Mouse (Mus musculus) liver, embryonic 14.5 days (tissue): ENCODE data around the gene Opcml. TPM values are rescaled to one million over a fixed set of nuclear protein-coding genes. Genes with fewer than 3 reads are reported as not detected.

Source experiments
- ATAC-seq: fragments of 200-750 bp; cut with Nextera tagmentation; 2 replicates; pipeline ENCODE4 v1.8.0; 2017; ENCODE audit warnings: moderate number of reproducible peaks, mild to moderate bottlenecking, moderate library complexity; ENCODE audit not compliant: insufficient read depth
- DNase-seq, 3 experiments: peaks; one replicate each; pipeline ENCODE4 v3.0.0-alpha.2; 2012 to 2013; ENCODE audit warnings: low read depth in 3 of 3, low spot score in 3 of 3
- H3K27ac ChIP-seq: fragments of 300-500 bp; sonication (generic); 2 replicates; pipeline ENCODE4 v1.5.1; 2014; ENCODE audit warnings: moderate library complexity, mild to moderate bottlenecking, control low read depth, inconsistent platforms
- H3K27me3 ChIP-seq: fragments of 300-500 bp; sonication (generic); 2 replicates; pipeline ENCODE4 v1.6.1; 2014; ENCODE audit warnings: mild to moderate bottlenecking, low read length, moderate library complexity; ENCODE audit not compliant: control insufficient read depth, insufficient read depth
- H3K36me3 ChIP-seq: fragments of 300-500 bp; sonication (generic); replicated peaks from 2 replicates; pipeline ENCODE4 v1.6.1; 2014; ENCODE audit warnings: low read depth; ENCODE audit not compliant: control insufficient read depth, insufficient read depth
- H3K4me1 ChIP-seq, 2 experiments: fragments of 200-500 bp in 1 of 2; fragments of 300-500 bp in 1 of 2; sonication (generic) in 1 of 2; replicated peaks; 2 replicates each; pipeline ENCODE4 v1.6.1; 2012 to 2014; ENCODE audit warnings: antibody characterized with exemption in 1 of 2, inconsistent platforms in 1 of 2, low read length in 1 of 2; ENCODE audit not compliant: control insufficient read depth in 2 of 2, insufficient read depth in 2 of 2
- H3K4me2 ChIP-seq: fragments of 300-500 bp; sonication (generic); 2 replicates; pipeline ENCODE4 v1.6.1; 2014; ENCODE audit warnings: low read depth, mild to moderate bottlenecking, control low read depth, moderate library complexity
- H3K4me3 ChIP-seq, 2 experiments: fragments of 200-500 bp in 1 of 2; fragments of 300-500 bp in 1 of 2; sonication (generic) in 1 of 2; 2 replicates each; pipeline ENCODE4 v1.5.1; 2012 to 2014; ENCODE audit warnings: low read depth in 2 of 2, low read length in 2 of 2, mild to moderate bottlenecking in 2 of 2, control low read depth in 1 of 2, inconsistent platforms in 1 of 2, moderate library complexity in 1 of 2; ENCODE audit not compliant: insufficient read depth in 1 of 2
- H3K9ac ChIP-seq: fragments of 300-500 bp; sonication (generic); replicated peaks from 2 replicates; pipeline ENCODE4 v1.6.1; 2014; ENCODE audit warnings: mild to moderate bottlenecking, control low read depth, moderate library complexity
- H3K9me3 ChIP-seq: fragments of 300-500 bp; sonication (generic); 2 replicates; pipeline ENCODE4 v1.6.1; 2016; ENCODE audit warnings: low read length, mixed read lengths; ENCODE audit not compliant: control insufficient read depth
- CTCF ChIP-seq: IDR thresholded peaks from 2 replicates; pipeline ENCODE4 v1.5.1; 2016; ENCODE audit warnings: antibody characterized with exemption, low read depth, control low read depth
- EP300 ChIP-seq: IDR thresholded peaks from 2 replicates; pipeline ENCODE4 v1.6.1; 2016; ENCODE audit warnings: antibody characterized with exemption, low read depth
- WGBS: fragments of 180-500 bp; shearing (Covaris S2); extraction: QIAGEN DNeasy Blood & Tissue Kit; methylation state at CpG from one replicate; pipeline ENCODE4 v1.1.7; 2014; ENCODE audit not compliant: insufficient replicate concordance; 5-methylcytosine and 5-hydroxymethylcytosine counted together
- polyA plus RNA-seq, 2 experiments: library from polyadenylated mRNA; depleted of rRNA in 1 of 2; stranded (reverse) in 1 of 2; unstranded in 1 of 2; fragments of >200 nt; fragmentation: Nextera tagmentation in 1 of 2; extraction: Ambion mirVana in 1 of 2; gene quantifications; 2 replicates each; pipeline versions ENCODE4 v1.2.1 to v1.2.3; 2012 to 2014

Gene Opcml
- polyA plus RNA-seq, 2 experiments: 0.03 TPM; not detected in 1

DNA sequence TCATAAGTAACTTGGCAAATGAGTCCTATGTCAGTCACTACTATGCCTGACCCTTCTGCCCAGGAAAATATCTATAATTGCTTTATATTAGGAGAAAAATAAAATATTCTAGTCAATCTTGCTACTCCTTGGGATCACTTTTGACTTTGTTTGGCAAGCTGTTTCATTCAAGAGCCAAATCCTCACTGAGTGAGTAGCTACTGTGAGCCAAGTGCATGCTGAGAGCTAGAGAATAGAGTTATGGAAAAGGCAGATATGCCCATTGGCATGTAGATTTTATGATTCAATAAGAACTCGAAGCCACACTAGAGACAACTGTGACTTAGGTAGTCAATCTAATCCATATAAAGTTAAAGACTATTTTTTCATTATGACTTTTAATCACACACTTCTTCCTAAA is 340.9 kb downstream of the Opcml start:
- H3K4me2 ChIP-seq: no peak overlapping the region
- DNase-seq (no peak), ATAC-seq (no peak)
- no peaks in the 10 kb centered on the region; a peak in 1 of 4 replicates for H3K4me1 ChIP-seq
- no peak overlapping the region for H3K9ac ChIP-seq
- H3K36me3 ChIP-seq: no peaks in the 10 kb centered on the region
- H3K27me3 ChIP-seq: no peaks in the 10 kb centered on the region
- no peak for TF ChIP-seq EP300
- no peak for TF ChIP-seq CTCF
- 43% methylated on average over 1 of the region's 1 CpGs for WGBS
- H3K4me3 ChIP-seq: no peak overlapping the region
- no peak overlapping the region for H3K27ac ChIP-seq
- no peaks in the 10 kb centered on the region for H3K9me3 ChIP-seq

DNA sequence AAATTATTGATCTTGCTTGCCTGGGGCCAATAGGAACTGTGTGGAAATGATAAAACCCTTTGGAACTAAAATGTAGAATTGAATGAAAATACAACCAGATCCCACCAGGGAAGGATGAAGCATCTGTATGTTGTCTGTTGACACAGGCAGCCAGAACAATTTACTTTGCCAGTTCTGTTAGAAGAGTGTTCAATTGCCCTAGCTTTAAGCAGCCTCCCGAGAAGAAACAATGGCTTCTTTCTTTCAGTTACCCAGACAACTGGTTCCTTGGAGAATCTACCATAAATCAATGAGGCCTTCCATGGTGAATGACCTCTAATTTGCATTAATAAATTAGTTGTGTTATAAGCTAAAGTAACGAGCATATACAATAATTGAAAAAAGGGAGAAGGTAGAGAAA is 346.0 kb downstream of the Opcml start:
- Histone ChIP-seq H3K27ac (no peak overlapping the region), H3K36me3 (no peaks in the 10 kb centered on the region), H3K4me1 (no peaks in the 10 kb centered on the region), H3K4me3 (no peak overlapping the region), H3K9ac (no peak overlapping the region), H3K9me3 (no peaks in the 10 kb centered on the region), H3K4me2 (no peak overlapping the region), H3K27me3 (no peaks in the 10 kb centered on the region)
- TF ChIP-seq EP300 (no peak), CTCF (no peak)
- WGBS: 41% methylated on average over 2 of the region's 2 CpGs
- DNase-seq (no peak), ATAC-seq (no peak)

DNA sequence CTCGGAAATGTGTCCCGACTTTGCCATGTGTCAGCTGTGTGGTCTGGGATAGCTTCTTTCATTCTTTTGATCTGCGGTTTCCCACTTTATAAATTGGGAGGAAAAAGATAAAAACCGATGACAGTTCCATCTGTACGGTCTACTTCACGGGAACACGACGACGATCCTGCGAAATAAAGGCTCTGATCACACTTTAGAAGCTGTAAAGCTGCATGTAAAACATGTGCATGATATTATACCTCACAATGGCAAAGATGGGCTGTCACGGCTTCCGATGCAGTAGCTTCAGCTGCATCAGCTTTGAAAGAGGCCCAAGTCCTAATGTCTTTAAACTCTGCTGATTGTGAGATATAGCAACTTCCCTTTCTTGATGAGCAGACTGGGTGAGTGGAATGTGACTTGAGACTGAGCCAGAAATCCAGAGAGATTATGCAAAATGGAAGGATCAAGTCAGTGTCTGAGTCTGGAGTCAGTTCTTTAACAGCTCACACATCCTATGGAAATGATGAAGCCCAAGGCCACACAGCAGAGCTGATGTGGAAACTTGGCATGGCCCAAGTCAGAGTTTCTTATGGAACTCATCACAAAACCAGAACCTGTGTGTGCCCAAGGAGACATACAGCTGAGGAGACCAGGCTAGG is 349.5 kb downstream of the Opcml start:
- ATAC-seq (no peak), DNase-seq (no peak)
- no peaks in the 10 kb centered on the region for H3K27me3 ChIP-seq
- no peak for TF ChIP-seq CTCF
- 63% methylated on average over 12 of the region's 12 CpGs for WGBS
- no peaks in the 10 kb centered on the region for H3K4me1 ChIP-seq
- H3K4me3 ChIP-seq: no peak overlapping the region
- no peak overlapping the region for H3K9ac ChIP-seq
- H3K9me3 ChIP-seq: no peaks in the 10 kb centered on the region
- no peak overlapping the region for H3K27ac ChIP-seq
- no peaks in the 10 kb centered on the region for H3K36me3 ChIP-seq
- H3K4me2 ChIP-seq: no peak overlapping the region

DNA sequence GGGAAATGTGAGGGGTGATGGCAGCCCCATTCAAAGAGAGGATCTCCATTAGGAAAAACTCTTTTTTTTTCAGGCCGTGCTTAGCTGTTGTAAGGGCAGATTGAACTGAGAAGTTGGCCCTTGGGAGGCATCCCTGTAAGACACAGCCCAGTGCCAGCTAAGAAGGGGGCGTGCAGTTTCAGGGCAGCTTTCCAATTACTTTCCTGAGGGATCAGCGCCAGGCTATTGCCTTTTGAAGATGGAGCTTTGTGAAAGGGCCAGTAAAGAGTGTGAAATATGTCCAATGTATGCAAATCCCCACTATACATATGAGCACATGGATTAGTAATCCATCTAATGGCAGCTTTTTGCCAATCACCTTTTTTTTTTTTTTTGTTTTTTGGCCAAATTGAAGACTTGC is 358.9 kb downstream of the Opcml start:
- ATAC-seq (no peak), DNase-seq (no peak)
- Histone ChIP-seq H3K4me2 (no peak overlapping the region), H3K4me1 (no peaks in the 10 kb centered on the region), H3K9ac (no peak overlapping the region), H3K4me3 (no peak overlapping the region), H3K9me3 (no peaks in the 10 kb centered on the region), H3K27me3 (no peaks in the 10 kb centered on the region), H3K36me3 (no peaks in the 10 kb centered on the region), H3K27ac (no peak overlapping the region)
- 44% methylated on average over 3 of the region's 3 CpGs for WGBS
- TF ChIP-seq CTCF (no peak), EP300 (no peak)

DNA sequence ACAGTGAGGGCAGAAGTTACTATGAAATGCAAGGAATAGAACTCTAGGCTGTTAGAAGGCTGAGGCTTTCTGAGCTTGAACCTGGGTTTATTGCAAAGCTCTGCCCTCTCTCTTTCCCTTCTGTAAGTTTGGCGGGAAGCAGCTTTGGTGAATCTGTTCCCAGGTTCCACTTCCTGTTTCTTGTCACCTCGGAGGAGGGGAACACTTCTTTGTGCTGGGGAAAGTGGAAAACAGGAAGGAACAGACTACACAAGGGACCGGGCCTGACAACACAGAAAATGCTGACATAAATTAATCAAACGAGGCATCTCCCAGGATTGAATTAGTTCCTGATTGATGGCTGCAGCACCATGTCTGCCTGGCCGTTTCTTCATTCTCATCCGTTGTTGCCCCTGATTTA is 363.2 kb downstream of the Opcml start:
- no peaks in the 10 kb centered on the region for H3K27me3 ChIP-seq
- no peak for TF ChIP-seq EP300
- no peak for TF ChIP-seq CTCF
- DNase-seq: no peak
- no peaks in the 10 kb centered on the region for H3K36me3 ChIP-seq
- H3K4me3 ChIP-seq: no peak overlapping the region
- no peaks in the 10 kb centered on the region for H3K9me3 ChIP-seq
- WGBS: 22% methylated on average over 6 of the region's 6 CpGs
- H3K4me2 ChIP-seq: no peak overlapping the region
- H3K27ac ChIP-seq: no peak overlapping the region
- no peak for ATAC-seq
- H3K9ac ChIP-seq: no peak overlapping the region
- H3K4me1 ChIP-seq: no peaks in the 10 kb centered on the region
